Mouse (Mus musculus) heart, adult 2 months (tissue): Measurements from ENCODE around the gene Myo10.

Experiments used
- CTCF ChIP-seq: fragments of 200-600 bp; IDR thresholded peaks from 2 replicates; pipeline ENCODE4 v1.8.1; 2022; ENCODE audit warnings: antibody characterized with exemption, mild to moderate bottlenecking, moderate library complexity
- POLR2A ChIP-seq: fragments of 200-500 bp; IDR thresholded peaks from 2 replicates; pipeline ENCODE4 v1.6.1; 2011; ENCODE audit warnings: mild to moderate bottlenecking, low read depth, low read length, control low read depth; ENCODE audit not compliant: insufficient read depth

DNA sequence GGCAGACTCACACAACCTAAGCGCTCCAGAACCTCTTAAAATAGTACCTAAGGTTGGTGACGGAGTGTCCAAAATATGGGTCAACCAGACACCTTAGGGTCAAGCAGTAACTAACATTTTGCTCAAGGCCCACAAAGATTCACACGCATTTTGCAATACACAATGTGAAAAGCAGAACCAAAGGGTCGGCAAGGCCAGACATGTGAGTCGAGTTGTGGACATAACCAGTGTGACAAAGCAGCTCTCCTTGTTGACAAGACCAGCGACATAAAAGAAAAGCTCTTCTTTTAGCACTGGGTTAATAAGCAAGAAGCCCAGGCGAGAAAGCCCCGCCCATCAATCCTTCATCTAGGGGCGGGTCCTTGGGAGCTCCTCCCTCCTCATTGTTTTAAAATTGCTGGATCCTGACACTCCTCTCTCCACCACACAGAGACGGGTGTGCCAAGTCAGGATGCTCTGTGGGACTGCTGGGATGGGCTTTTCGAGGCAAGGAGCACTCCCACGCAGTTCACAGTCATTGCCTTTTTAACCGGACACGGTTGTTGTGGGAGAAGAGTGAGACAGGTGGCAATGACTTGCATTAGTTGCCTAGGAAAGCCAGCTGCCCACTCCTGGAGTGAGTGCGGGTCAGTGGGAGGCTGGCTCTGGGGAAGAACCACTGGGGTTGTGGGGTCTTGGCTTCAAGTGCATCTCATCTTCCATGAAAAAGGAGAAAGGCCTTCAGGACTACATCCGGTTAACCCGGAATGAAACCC lies 212.8 kb downstream of the Myo10 start:
- TF ChIP-seq CTCF, result no peak
- no peak for TF ChIP-seq POLR2A
